8 mouse cellular contexts compared by ENCODE assay signal in genomic region chr7:37772376-37773311, GRCm38 (mm10). TPM values are rescaled to one million over a fixed set of nuclear protein-coding genes. Genes with fewer than 3 reads are reported as not detected.
DNase-seq lines count a peak whose midpoint lies in the region; ATAC-seq and TF ChIP-seq lines count a peak whose summit lies in the region.

No protein-coding gene starts in this region.

- no peaks in the 10 kb centered on the region for H3K9me3 ChIP-seq in embryonic facial prominence, embryonic 10.5 days
- H3K9me3 ChIP-seq in hindbrain, embryonic 12.5 days (replicated peaks), result no peaks in the 10 kb centered on the region
- H3K9me3 ChIP-seq in stomach, postnatal 0 days (ENCODE audit: control insufficient read depth, low read length), result no peaks in the 10 kb centered on the region

- 2% methylated on average over 46 of the region's 46 CpGs for WGBS in kidney, adult 2 months
- under 1% methylated on average over 46 of the region's 46 CpGs for WGBS in embryonic facial prominence, embryonic 10.5 days
- WGBS in hindbrain, embryonic 12.5 days, result under 1% methylated on average over 46 of the region's 46 CpGs
- 2% methylated on average over 46 of the region's 46 CpGs for WGBS in stomach, postnatal 0 days

- no peak for TF ChIP-seq POLR2A in kidney, adult 2 months (IDR thresholded peaks at IDR 0.05; ENCODE audit: low read depth, low read length)

- H3K9ac ChIP-seq in hindbrain, embryonic 12.5 days, result peak overlapping the region; percentile 83
- H3K9ac ChIP-seq in stomach, postnatal 0 days (ENCODE audit: low read length), result peak overlapping the region; percentile 64

- TF ChIP-seq EP300 in stomach, postnatal 0 days (optimal IDR thresholded peaks at IDR 0.05), result no peak

- 0 out of 2 replicates have a peak overlapping the region, but pooled peaks have one; percentile 21 for H3K4me3 ChIP-seq in kidney, adult 2 months (ENCODE audit: insufficient read depth, low read depth, low read length)
- peak overlapping the region; percentile 76 for H3K4me3 ChIP-seq in embryonic facial prominence, embryonic 10.5 days
- peak overlapping the region; percentile 67 for H3K4me3 ChIP-seq in hindbrain, embryonic 12.5 days
- peak overlapping the region; percentile 59 for H3K4me3 ChIP-seq in stomach, postnatal 0 days (ENCODE audit: low read depth, low read length)

- H3K4me1 ChIP-seq in kidney, adult 2 months (ENCODE audit: control insufficient read depth, insufficient read depth, low read length), result no peaks in the 10 kb centered on the region
- peaks cover 70% of the 10 kb centered on the region for H3K4me1 ChIP-seq in embryonic facial prominence, embryonic 10.5 days
- peaks cover 19% of the 10 kb centered on the region for H3K4me1 ChIP-seq in hindbrain, embryonic 12.5 days
- H3K4me1 ChIP-seq in stomach, postnatal 0 days (replicated peaks; ENCODE audit: control insufficient read depth, insufficient read depth), result no peaks in the 10 kb centered on the region

- peaks cover 18% of the 10 kb centered on the region for H3K27me3 ChIP-seq in kidney, adult 2 months (replicated peaks; ENCODE audit: control insufficient read depth, insufficient read depth, low read length)
- H3K27me3 ChIP-seq in embryonic facial prominence, embryonic 10.5 days (replicated peaks; ENCODE audit: low read depth, poor library complexity, severe bottlenecking), result peaks cover 96% of the 10 kb centered on the region
- H3K27me3 ChIP-seq in hindbrain, embryonic 12.5 days, result peaks cover 9% of the 10 kb centered on the region; the same call in 1 of the 2 replicates
- no peaks in the 10 kb centered on the region; the same call in 1 of the 2 replicates for H3K27me3 ChIP-seq in stomach, postnatal 0 days (ENCODE audit: control insufficient read depth, insufficient read depth, low read length)

- H3K27ac ChIP-seq in kidney, adult 2 months (ENCODE audit: insufficient read depth, low read depth, low read length), result no peak overlapping the region
- peak overlapping the region; percentile 90 for H3K27ac ChIP-seq in embryonic facial prominence, embryonic 10.5 days (replicated peaks)
- peak overlapping the region; percentile 93 for H3K27ac ChIP-seq in hindbrain, embryonic 12.5 days
- H3K27ac ChIP-seq in stomach, postnatal 0 days (replicated peaks), result peak overlapping the region; percentile 67; the same call in 1 of the 2 replicates

- ATAC-seq in hindbrain, embryonic 12.5 days (ENCODE audit: low FRiP score), result peak; percentile 49
- ATAC-seq in stomach, postnatal 0 days (ENCODE audit: low FRiP score, low TSS enrichment), result no peak

- peak overlapping the region; percentile 78 for H3K4me2 ChIP-seq in hindbrain, embryonic 12.5 days (replicated peaks)
- H3K4me2 ChIP-seq in stomach, postnatal 0 days (replicated peaks; ENCODE audit: low read depth), result peak overlapping the region; percentile 79

- no peak for TF ChIP-seq CTCF in kidney, adult 2 months (conservative IDR thresholded peaks at IDR 0.05; ENCODE audit: insufficient read depth, insufficient read length, low read depth, low read length)
- no peak for TF ChIP-seq CTCF in stomach, postnatal 0 days (IDR thresholded peaks at IDR 0.05; ENCODE audit: low read depth)

- DNase-seq in kidney, adult 2 months, result no peak
- DNase-seq in kidney, adult 8-10 months, result no peak
- DNase-seq in adrenal gland, adult 18-20 months (ENCODE audit: low spot score in 2 of 2), result peak; percentile 25 to 31
- peak; percentile 69 for DNase-seq in embryonic facial prominence, embryonic 10.5 days (ENCODE audit: low spot score)
- DNase-seq in mesoderm, embryonic 11.5 days (ENCODE audit: low read depth, low spot score), result peak; percentile 69
- DNase-seq in stomach, postnatal 0 days (ENCODE audit: low spot score), result no peak
- DNase-seq in thymus, postnatal 0 days (ENCODE audit: low spot score), result no peak

- no peaks in the 10 kb centered on the region for H3K36me3 ChIP-seq in kidney, adult 2 months (ENCODE audit: control insufficient read depth, insufficient read depth, low read length)
- H3K36me3 ChIP-seq in embryonic facial prominence, embryonic 10.5 days (replicated peaks), result no peaks in the 10 kb centered on the region
- no peaks in the 10 kb centered on the region for H3K36me3 ChIP-seq in hindbrain, embryonic 12.5 days
- H3K36me3 ChIP-seq in stomach, postnatal 0 days (ENCODE audit: control insufficient read depth, insufficient read depth, low read length), result no peaks in the 10 kb centered on the region

RNA-seq across cellular contexts. Expression of gene Zfp536, which starts 0.8 kb away (rescaled TPM):
- 0.11 and 0.26 TPM in 2 replicates for polyA plus RNA-seq in kidney, adult 2 months (2012; rRNA removed)
- total RNA-seq in adrenal gland, adult 18-20 months (2021), result 1 to 10 TPM; 3.9 to 4.8 TPM
- 15.6 and 19.0 TPM in 2 replicates for polyA plus RNA-seq in embryonic facial prominence, embryonic 10.5 days (2016; fragmentation: Nextera tagmentation; extraction: Ambion mirVana)
- 45.1 and 49.1 TPM in 2 replicates for polyA plus RNA-seq in hindbrain, embryonic 12.5 days (2016; fragmentation: Nextera tagmentation; extraction: Ambion mirVana)
- 4.3 and 5.0 TPM in 2 replicates for polyA plus RNA-seq in stomach, postnatal 0 days (2015; fragmentation: Nextera tagmentation; extraction: Ambion mirVana)
- 0.16 and 0.24 TPM in 2 replicates for polyA plus RNA-seq in thymus, postnatal 0 days (2015; fragmentation: Nextera tagmentation; extraction: Ambion mirVana)

Comparison
In these comparisons a context has a peak if more than half of its experiments do, and no peak if none do; other contexts are left out.
1. DNase-seq: peak in adrenal gland, adult 18-20 months (2 of 2), embryonic facial prominence, embryonic 10.5 days (single experiment) and mesoderm, embryonic 11.5 days (single experiment); none in kidney, adult 2 months (single experiment), kidney, adult 8-10 months (0 of 2), stomach, postnatal 0 days (single experiment) and thymus, postnatal 0 days (single experiment).
2. H3K4me3 ChIP-seq: peak in every context shown above with its lines; median percentile 76 in embryonic facial prominence, embryonic 10.5 days; 67 in hindbrain, embryonic 12.5 days; 59 in stomach, postnatal 0 days; 21 in kidney, adult 2 months.